Mouse (Mus musculus) urinary bladder, adult 2 months (tissue): Measurements from ENCODE around the gene Gm8024. TPM values are rescaled to one million over a fixed set of nuclear protein-coding genes. Genes with fewer than 3 reads are reported as not detected.
"Not testable (repeated sequence)": the region's sequence is repeated elsewhere in the genome, so short reads cannot be mapped to it uniquely, and the experiment has no call there.

Source experiments
- DNase-seq: peaks from one replicate; pipeline ENCODE4 v3.0.0; 2022; ENCODE audit warnings: low spot score
- polyA plus RNA-seq: library from polyadenylated mRNA; depleted of rRNA; stranded (reverse); fragments of >200 nt; gene quantifications from 2 replicates; pipeline ENCODE4 v1.2.3, GENCODE M21; 2012; rRNA removed

The Gm8024 gene
- polyA plus RNA-seq, result not detected in 2 replicates

DNA sequence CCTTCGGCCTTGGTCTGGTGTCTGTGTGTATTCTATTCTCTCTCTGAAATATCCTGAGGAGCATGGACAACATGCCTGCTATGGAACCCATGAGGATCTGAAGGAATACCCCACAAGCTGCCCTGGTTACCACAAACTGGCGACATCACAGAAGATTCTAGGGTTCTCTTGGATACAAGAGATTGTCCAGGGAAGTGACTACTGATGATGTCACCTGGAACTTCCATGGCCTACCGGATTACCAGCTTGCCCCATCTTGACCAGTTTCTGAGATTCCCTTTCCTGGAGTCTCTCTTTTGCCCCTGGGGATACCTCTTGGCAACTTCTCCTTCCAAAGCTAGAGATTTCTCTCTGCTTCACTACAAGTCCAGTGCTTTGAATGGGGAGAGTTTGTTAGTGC is at the start of gene Gm8024:
TSS of gene Gm8024 (minus strand) at position 101 of the 400 bp plus-strand sequence.
- DNase-seq, result not testable (repeated sequence)

DNA sequence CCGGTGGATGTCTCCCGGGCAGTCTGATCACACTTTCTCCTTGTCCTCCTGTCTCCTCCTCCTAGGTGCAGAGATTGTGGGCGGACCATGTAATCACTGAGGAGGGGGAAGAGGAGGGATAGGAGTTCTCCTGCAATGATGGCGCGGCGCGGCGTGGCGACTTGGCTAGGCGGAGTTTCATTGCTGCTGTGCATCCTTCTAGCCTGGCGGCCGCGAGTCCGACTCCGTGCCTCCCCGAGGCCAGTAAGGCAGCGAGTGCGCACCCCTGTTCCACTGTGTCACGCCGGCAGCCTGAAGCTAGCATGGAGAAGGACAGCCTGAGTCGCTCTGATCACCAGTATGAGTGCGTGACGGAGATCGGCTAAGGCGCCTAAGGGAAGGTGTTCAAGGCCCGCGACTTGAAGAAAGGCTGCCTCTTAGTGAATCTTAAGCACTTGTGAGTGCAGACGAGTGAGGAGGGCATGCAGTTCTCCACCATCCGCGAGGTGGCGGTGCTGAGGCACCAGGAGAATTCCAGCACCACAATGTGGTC is 19.2 kb upstream of the Gm8024 start:
- peak; percentile 22 for DNase-seq

DNA sequence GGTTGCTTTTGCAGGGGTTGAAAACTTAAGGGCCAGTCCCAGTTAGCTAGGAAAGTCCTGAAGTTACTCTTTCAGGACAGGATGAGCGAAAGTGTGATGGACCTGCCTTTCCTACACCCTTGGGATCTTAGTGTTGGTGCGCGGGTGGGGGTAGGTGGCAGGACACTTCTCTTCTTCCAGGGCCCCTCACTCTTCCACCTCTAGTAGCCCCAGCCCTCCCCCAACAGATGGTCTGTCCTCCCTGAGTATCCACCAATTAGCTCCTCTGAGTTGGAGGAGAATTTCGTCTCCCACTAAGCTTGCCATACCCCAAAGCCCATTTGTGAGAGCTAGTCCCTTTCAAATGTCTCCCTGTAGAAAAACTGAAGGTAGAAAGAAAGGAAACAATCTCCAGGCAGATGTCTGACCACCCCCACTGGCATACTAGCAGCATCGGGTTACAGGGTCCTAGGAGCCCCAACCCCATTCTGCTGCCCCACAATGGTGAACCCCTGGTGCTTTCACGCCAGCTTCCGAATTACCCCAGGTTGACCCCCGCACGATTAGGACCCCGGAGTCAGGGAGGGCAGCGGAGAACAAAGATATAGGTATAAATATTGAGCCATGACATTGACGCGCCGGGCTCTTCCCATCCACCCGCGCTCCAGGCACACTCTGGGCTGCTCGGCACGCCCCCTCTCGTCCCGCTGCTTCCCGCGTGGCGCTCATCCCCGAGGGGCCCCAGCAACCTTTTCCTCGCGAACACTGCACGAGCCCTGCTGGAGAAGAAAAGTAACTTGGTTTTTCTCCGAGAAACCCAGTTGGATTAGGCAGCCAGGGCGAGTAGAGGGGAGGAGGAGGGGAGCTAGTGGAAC is 18.5 kb upstream of the Gm8024 start:
- not testable (repeated sequence) for DNase-seq

DNA sequence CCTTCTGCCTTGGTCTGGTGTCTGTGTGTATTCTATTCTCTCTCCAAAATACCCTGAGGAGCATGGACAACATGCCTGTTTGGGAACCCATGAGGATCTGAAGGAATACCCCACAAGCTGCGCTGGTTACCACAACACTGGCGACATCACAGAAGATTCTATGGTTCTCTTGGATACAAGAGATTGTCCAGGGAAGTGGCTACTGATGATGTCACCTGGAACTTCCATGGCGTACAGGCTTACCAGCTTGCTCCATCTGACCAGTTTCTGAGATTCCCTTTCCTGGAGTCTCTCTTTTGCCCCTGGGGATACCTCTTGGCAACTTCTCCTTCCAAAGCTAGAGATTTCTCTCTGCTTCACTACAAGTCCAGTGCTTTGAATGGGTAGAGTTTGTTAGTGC is 21.8 kb downstream of the Gm8024 start, which contains the start of gene Gm8020:
TSS of gene Gm8020 (minus strand) at position 101 of the 400 bp plus-strand sequence.
- DNase-seq, result not testable (repeated sequence)

Other genes starting within 250 kb of the Gm8024 start
- not detected in 2 replicates for gene Gm9611, start 226.9 kb downstream of the Gm8024 start, polyA plus RNA-seq
- gene Gm7995, start 214.1 kb downstream of the Gm8024 start, polyA plus RNA-seq, result not detected in 2 replicates
- gene Gm8005, start 84.6 kb downstream of the Gm8024 start, polyA plus RNA-seq, result not detected in 2 replicates
- gene Gm8011, start 60.4 kb downstream of the Gm8024 start, polyA plus RNA-seq, result not detected in 2 replicates
- gene Gm8020, start 21.9 kb downstream of the Gm8024 start, polyA plus RNA-seq, result not detected in 2 replicates
- not detected in 2 replicates for gene Gm17124, start 75.6 kb upstream of the Gm8024 start, polyA plus RNA-seq
- gene Gm3633, start 117.6 kb upstream of the Gm8024 start, polyA plus RNA-seq, result not detected in 2 replicates
- not detected in 2 replicates for gene Gm10378, start 131.7 kb upstream of the Gm8024 start, polyA plus RNA-seq
- gene Gm3015, start 244.5 kb upstream of the Gm8024 start, polyA plus RNA-seq, result not detected in 2 replicates